Mouse (Mus musculus) heart, postnatal 0 days (tissue): ENCODE measurements around the gene Smpd3.

Source experiments
- CTCF ChIP-seq: IDR thresholded peaks from 2 replicates; pipeline ENCODE4 v1.5.1; 2016; ENCODE audit warnings: antibody characterized with exemption, control low read depth, low read depth
- EP300 ChIP-seq: IDR thresholded peaks from 2 replicates; pipeline ENCODE4 v1.6.1; 2016; ENCODE audit warnings: antibody characterized with exemption, low read depth

DNA sequence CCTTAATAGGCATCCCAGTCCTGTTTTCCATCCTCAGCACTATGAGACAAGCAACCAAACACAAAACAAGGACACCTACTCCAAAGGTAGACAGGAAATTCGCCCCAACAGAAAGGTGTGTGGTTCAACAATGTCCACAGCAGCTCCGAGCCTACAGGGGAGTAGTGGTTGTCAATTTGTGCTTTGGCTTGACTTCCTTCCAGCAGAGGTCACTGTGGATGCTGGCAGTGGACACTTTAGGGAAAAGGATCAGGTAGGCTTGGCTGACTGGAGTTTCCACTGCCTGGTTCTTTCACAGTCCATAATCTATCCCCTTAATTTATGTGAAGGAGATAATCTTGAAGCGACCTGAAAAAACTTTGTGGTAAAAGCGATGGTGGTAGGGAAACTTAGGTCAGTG is 2.6 kb downstream of the Smpd3 start:
- TF ChIP-seq CTCF (peak; percentile 54), EP300 (no peak)
